29 mouse cellular contexts compared by ENCODE assay signal in genomic region chr6:137473433-137473832, GRCm38 (mm10).
DNase-seq lines count a peak whose midpoint lies in the region; ATAC-seq and TF ChIP-seq lines count a peak whose summit lies in the region.
"Had no signal": no experiment of that assay in that cellular context is flagged by ENCODE, and none has a peak within 500 bp of the region (broad histone marks: within the 10 kb centered on the region; RNA-seq: fewer than 3 reads in every experiment).

No protein-coding gene starts in this region.

- no peak overlapping the region for H3K4me3 ChIP-seq in heart, adult 2 months
- no peak overlapping the region for H3K4me3 ChIP-seq in heart, embryonic 10.5 days
- no peak overlapping the region for H3K4me3 ChIP-seq in brown adipose tissue, adult 24 weeks (ENCODE audit: insufficient read depth, low read depth, low read length)
- no peak overlapping the region for H3K4me3 ChIP-seq in hindbrain, embryonic 12.5 days
- H3K4me3 ChIP-seq: embryonic facial prominence, embryonic 10.5 days; embryonic facial prominence, embryonic 13.5 days; erythroblast, embryonic 14.5 days; forebrain, embryonic 12.5 days; forebrain, embryonic 15.5 days; heart, embryonic 13.5 days; hindbrain, embryonic 15.5 days had no signal

- no peak for TF ChIP-seq POLR2A in heart, adult 2 months (IDR thresholded peaks at IDR 0.05; ENCODE audit: insufficient read depth, low read depth, low read length)

- WGBS in heart, adult 2 months = 79% methylated on average over 1 of the region's 1 CpGs
- WGBS in heart, embryonic 10.5 days = 71% methylated on average over 1 of the region's 1 CpGs
- 59% methylated on average over 1 of the region's 1 CpGs for WGBS in hindbrain, embryonic 12.5 days

- no peaks in the 10 kb centered on the region for H3K27me3 ChIP-seq in heart, adult 2 months (ENCODE audit: control insufficient read depth, insufficient read depth, low read length)
- no peaks in the 10 kb centered on the region for H3K27me3 ChIP-seq in heart, embryonic 10.5 days (ENCODE audit: insufficient read depth, poor library complexity, severe bottlenecking)
- H3K27me3 ChIP-seq in hindbrain, embryonic 12.5 days = no peaks in the 10 kb centered on the region
- H3K27me3 ChIP-seq: CH12.LX; embryonic facial prominence, embryonic 13.5 days; heart, embryonic 13.5 days; hindbrain, embryonic 15.5 days; Patski had no signal

- H3K4me1 ChIP-seq in heart, adult 2 months (ENCODE audit: control insufficient read depth, insufficient read depth, low read length) = peaks cover 7% of the 10 kb centered on the region
- peaks cover 11% of the 10 kb centered on the region for H3K4me1 ChIP-seq in heart, embryonic 10.5 days
- H3K4me1 ChIP-seq in brown adipose tissue, adult 24 weeks (ENCODE audit: control insufficient read depth, insufficient read depth, insufficient read length, low read length) = peaks cover 10% of the 10 kb centered on the region; the same call in 1 of the 2 replicates
- H3K4me1 ChIP-seq in hindbrain, embryonic 12.5 days = peaks cover 14% of the 10 kb centered on the region

- no peak for DNase-seq in heart, adult 2 months
- DNase-seq in heart, embryonic 10.5 days (ENCODE audit: low spot score) = no peak
- DNase-seq in kidney, adult 9 months = peak; percentile 75
- DNase-seq in kidney, adult 11 months = no peak
- DNase-seq in kidney, postnatal 36 days = peak; percentile 57 to 65
- DNase-seq in kidney, postnatal 10 days = no peak
- DNase-seq: adrenal gland, postnatal 10 days; adrenal gland, postnatal 36 days; B cell, adult 2 months; cerebellum, adult 11-12 months; cerebellum, adult 8-10 months; cerebellum, postnatal 36 days; embryo, embryonic 11 days; gastrocnemius, postnatal 14 days; heart, adult 11 months; heart, postnatal 14 days; heart, postnatal 4 days had no signal

- peaks cover 3% of the 10 kb centered on the region for H3K36me3 ChIP-seq in heart, adult 2 months (ENCODE audit: control insufficient read depth, insufficient read depth, low read length)
- peaks cover 9% of the 10 kb centered on the region for H3K36me3 ChIP-seq in heart, embryonic 10.5 days
- no peaks in the 10 kb centered on the region for H3K36me3 ChIP-seq in hindbrain, embryonic 12.5 days
- H3K36me3 ChIP-seq: forebrain, embryonic 12.5 days; G1E had no signal

- H3K4me2 ChIP-seq in hindbrain, embryonic 12.5 days (replicated peaks) = no peak overlapping the region
- H3K4me2 ChIP-seq: embryonic facial prominence, embryonic 13.5 days; forebrain, embryonic 12.5 days; forebrain, embryonic 15.5 days; heart, embryonic 13.5 days; hindbrain, embryonic 15.5 days had no signal

- no peak overlapping the region for H3K9ac ChIP-seq in heart, adult 2 months (ENCODE audit: low read depth, low read length)
- no peak overlapping the region for H3K9ac ChIP-seq in hindbrain, embryonic 12.5 days
- H3K9ac ChIP-seq: embryonic facial prominence, embryonic 13.5 days; forebrain, embryonic 12.5 days; forebrain, embryonic 15.5 days; heart, embryonic 13.5 days; hindbrain, embryonic 15.5 days had no signal

- no peak for TF ChIP-seq CTCF in heart, adult 2 months (IDR thresholded peaks at IDR 0.05)

- H3K27ac ChIP-seq in heart, adult 2 months = peak overlapping the region; percentile 4; the same call in 1 of the 2 replicates
- no peak overlapping the region for H3K27ac ChIP-seq in heart, embryonic 10.5 days
- H3K27ac ChIP-seq in brown adipose tissue, adult 24 weeks (replicated peaks; ENCODE audit: low read depth, low read length) = 0 out of 2 replicates have a peak overlapping the region, but pooled peaks have one; percentile 12
- no peak overlapping the region for H3K27ac ChIP-seq in hindbrain, embryonic 12.5 days
- H3K27ac ChIP-seq: embryonic facial prominence, embryonic 10.5 days; embryonic facial prominence, embryonic 13.5 days; forebrain, embryonic 12.5 days; forebrain, embryonic 15.5 days; heart, embryonic 13.5 days had no signal

- intact Hi-C loops in heart, adult 2 months (cut with DNase I) = no loop called here

- no peak for ATAC-seq in hindbrain, embryonic 12.5 days (ENCODE audit: low FRiP score)
- ATAC-seq: forebrain, embryonic 15.5 days; Patski had no signal

- H3K9me3 ChIP-seq in heart, embryonic 10.5 days = no peaks in the 10 kb centered on the region
- no peaks in the 10 kb centered on the region for H3K9me3 ChIP-seq in hindbrain, embryonic 12.5 days (replicated peaks)
- H3K9me3 ChIP-seq: hindbrain, embryonic 15.5 days had no signal

- H3K79me2 ChIP-seq in heart, adult 2 months (replicated peaks; ENCODE audit: control insufficient read depth, insufficient read depth, low read length) = no peaks in the 10 kb centered on the region

- no peak for TF ChIP-seq EP300 in heart, adult 2 months (IDR thresholded peaks at IDR 0.05; ENCODE audit: insufficient read depth, low read depth, low read length)

Comparison
In these comparisons a context has a peak if more than half of its experiments do, and no peak if none do; other contexts are left out.
1. DNase-seq: peak in kidney, adult 9 months (single experiment) and kidney, postnatal 36 days (2 of 2); none in heart, adult 2 months (0 of 2), heart, embryonic 10.5 days (single experiment), kidney, adult 11 months (single experiment) and kidney, postnatal 10 days (single experiment).
2. H3K27ac ChIP-seq: peak in heart, adult 2 months (single experiment) and brown adipose tissue, adult 24 weeks (single experiment); none in heart, embryonic 10.5 days (single experiment) and hindbrain, embryonic 12.5 days (single experiment).